Mouse (Mus musculus): ENCODE data around the gene Stap1. TPM values are rescaled to one million over a fixed set of nuclear protein-coding genes. Genes with fewer than 3 reads are reported as not detected.
A peak's percentile ranks its signal among the peaks of the same experiment; 100 is the strongest.

Stap1 gene
- total RNA-seq (2012; rRNA removed) (9.8 and 12.6 TPM in 2 replicates), total RNA-seq (2014; rRNA removed) (18.1 and 18.8 TPM in 2 replicates), polyA plus RNA-seq (2012; ENCODE audit: insufficient read length, low read depth) (14.2 and 14.4 TPM in 2 replicates)

DNA sequence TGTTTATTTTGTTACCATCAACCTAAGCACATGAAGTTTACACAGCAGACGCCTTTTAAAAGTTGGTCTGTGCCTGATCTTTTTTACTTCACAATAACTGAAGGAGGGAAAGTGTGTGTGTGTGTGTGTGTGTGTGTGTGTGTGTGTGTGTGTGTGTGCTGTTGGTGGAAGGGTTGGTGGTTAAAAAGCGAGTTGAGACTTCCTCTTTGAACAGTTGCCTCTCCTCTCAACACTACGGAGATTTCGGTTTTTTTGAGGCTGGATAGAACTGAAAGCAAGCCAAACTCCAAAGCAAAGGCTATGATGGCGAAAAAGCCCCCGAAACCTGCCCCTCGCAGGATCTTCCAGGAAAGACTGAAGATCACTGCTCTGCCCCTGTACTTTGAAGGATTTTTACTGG lies at the start of gene Stap1:
TSS of gene Stap1 (plus strand) at position 209 of the 400 bp plus-strand sequence.
- TF ChIP-seq USF1 (IDR thresholded peaks at IDR 0.05; ENCODE audit: low read depth, low read length) (no peak), RCOR1 (conservative IDR thresholded peaks at IDR 0.05; ENCODE audit: low read depth, low read length) (no peak), JUN (IDR thresholded peaks at IDR 0.05; ENCODE audit: insufficient read depth, low read depth, low read length) (no peak), ZNF384 (IDR thresholded peaks at IDR 0.05; ENCODE audit: low read depth, low read length) (peak; percentile 45; the same call in 1 of the 2 replicates), BHLHE40 (IDR thresholded peaks at IDR 0.05; ENCODE audit: low read depth, low read length) (no peak), TCF12 (IDR thresholded peaks at IDR 0.05; ENCODE audit: low read depth, low read length) (no peak; the same call in 1 of the 2 replicates), MEF2A (IDR thresholded peaks at IDR 0.05; ENCODE audit: borderline replicate concordance, low read depth, low read length) (no peak), CHD1 (IDR thresholded peaks at IDR 0.05; ENCODE audit: low read depth, low read length) (no peak), MAZ (IDR thresholded peaks at IDR 0.05; ENCODE audit: low read depth, low read length) (no peak), EP300 (IDR thresholded peaks at IDR 0.05; ENCODE audit: low read length) (no peak), HCFC1 (IDR thresholded peaks at IDR 0.05; ENCODE audit: low read depth, low read length) (no peak), GABPA (IDR thresholded peaks at IDR 0.05; ENCODE audit: insufficient replicate concordance, low read depth, low read length) (no peak), NELFE (IDR thresholded peaks at IDR 0.05; ENCODE audit: low read depth, low read length) (peak; percentile 41; the same call in 1 of the 2 replicates), MYC (IDR thresholded peaks at IDR 0.05; ENCODE audit: low read depth, low read length) (no peak), E2F4 (IDR thresholded peaks at IDR 0.05; ENCODE audit: insufficient replicate concordance, low read depth, low read length) (no peak), PAX5 (IDR thresholded peaks at IDR 0.05; ENCODE audit: low read length) (no peak), MAX (IDR thresholded peaks at IDR 0.05; ENCODE audit: low read length) (no peak), USF2 (conservative IDR thresholded peaks at IDR 0.05; ENCODE audit: low read depth, low read length) (no peak), SIN3A (IDR thresholded peaks at IDR 0.05; ENCODE audit: low read length) (peak; percentile 58; the same call in 1 of the 2 replicates), POLR2AphosphoS2 (IDR thresholded peaks at IDR 0.05; ENCODE audit: low read depth, low read length) (no peak), TBP (conservative IDR thresholded peaks at IDR 0.05; ENCODE audit: low read depth, low read length) (peak; percentile 58; the same call in 1 of the 2 replicates), MXI1 (IDR thresholded peaks at IDR 0.05; ENCODE audit: low read depth, low read length) (no peak), IRF4 (IDR thresholded peaks at IDR 0.05; ENCODE audit: low read depth, low read length) (peak; percentile 64; the same call in 1 of the 2 replicates), ZC3H11A (IDR thresholded peaks at IDR 0.05; ENCODE audit: low read depth, low read length) (no peak), NRF1 (IDR thresholded peaks at IDR 0.05; ENCODE audit: low read depth, low read length) (no peak), ZKSCAN1 (IDR thresholded peaks at IDR 0.05; ENCODE audit: borderline replicate concordance, low read depth, low read length) (no peak), ETS1 (conservative IDR thresholded peaks at IDR 0.05; ENCODE audit: low read depth, low read length) (no peak), RAD21 (IDR thresholded peaks at IDR 0.05; ENCODE audit: low read depth, low read length) (no peak), JUND (conservative IDR thresholded peaks at IDR 0.05; ENCODE audit: low read depth, low read length) (no peak), POLR2A (IDR thresholded peaks at IDR 0.05; ENCODE audit: low read depth, low read length) (peak; percentile 42), ZMIZ1 (IDR thresholded peaks at IDR 0.05; ENCODE audit: low read depth, low read length) (no peak), CTCF (conservative IDR thresholded peaks at IDR 0.05 in 1 of 2, IDR thresholded peaks at IDR 0.05 in 1 of 2; ENCODE audit: low read depth in 2 of 2, low read length in 2 of 2) (no peak), CHD2 (IDR thresholded peaks at IDR 0.05; ENCODE audit: low read length) (no peak), KAT2A (IDR thresholded peaks at IDR 0.05; ENCODE audit: insufficient replicate concordance, low read length) (no peak), ELF1 (IDR thresholded peaks at IDR 0.05; ENCODE audit: low read depth, low read length) (peak; percentile 29; the same call in 1 of the 2 replicates), MAFK (IDR thresholded peaks at IDR 0.05; ENCODE audit: insufficient replicate concordance, low read length) (no peak), UBTF (IDR thresholded peaks at IDR 0.05; ENCODE audit: low read depth, low read length) (no peak), SMC3 (IDR thresholded peaks at IDR 0.05; ENCODE audit: low read depth, low read length) (no peak)
- H3K4me1 ChIP-seq (ENCODE audit: control insufficient read depth in 1 of 2, insufficient read depth in 2 of 2) = peaks cover 4 to 8% of the 10 kb centered on the region in 2 experiments; a peak in 2 of 4 replicates
- in situ Hi-C loops (cut with MboI; ENCODE audit: low pct_ligation_motif_present, low pct_unique_long_range_greater_than_20kb, low sequenced_read_pairs) = no loop called here
- no peaks in the 10 kb centered on the region for H3K27me3 ChIP-seq (replicated peaks)
- H3K79me2 ChIP-seq (replicated peaks; ENCODE audit: control insufficient read depth, extremely low read depth, insufficient read depth, poor library complexity, severe bottlenecking) = no peaks in the 10 kb centered on the region; the same call in 1 of the 2 replicates
- peak; percentile 35 for DNase-seq (ENCODE audit: extremely low read depth)
- dilution Hi-C loops (cut with MboI; ENCODE audit: extremely low pct_ligation_motif_present, extremely low pct_unique_long_range_greater_than_20kb, low sequenced_read_pairs) = no loop called here
- H3K9me3 ChIP-seq (replicated peaks; ENCODE audit: low read length) = no peaks in the 10 kb centered on the region
- H3K4me3 ChIP-seq (replicated peaks in 1 of 3; ENCODE audit: low read depth in 2 of 3, low read length in 2 of 3, poor library complexity in 1 of 3) = peak within 1 kb of the TSS; percentile 48 to 82 (median 60)
- peak within 1 kb of the TSS; percentile 41 for H3K27ac ChIP-seq (ENCODE audit: insufficient read depth, low read depth)
- peak within 1 kb of the TSS; percentile 83 for H3K9ac ChIP-seq (ENCODE audit: insufficient read depth, low read depth)
- H3K36me3 ChIP-seq (replicated peaks in 1 of 2; ENCODE audit: control insufficient read depth in 1 of 2, insufficient read depth in 1 of 2, low read length in 1 of 2) = no peaks in the 10 kb centered on the region
- peak within 1 kb of the TSS; percentile 62 for H3K4me2 ChIP-seq (ENCODE audit: insufficient read depth, low read depth, poor library complexity, severe bottlenecking)
